Mouse (Mus musculus): ENCODE measurements around the gene Mmp14.

Gene Mmp14

DNA sequence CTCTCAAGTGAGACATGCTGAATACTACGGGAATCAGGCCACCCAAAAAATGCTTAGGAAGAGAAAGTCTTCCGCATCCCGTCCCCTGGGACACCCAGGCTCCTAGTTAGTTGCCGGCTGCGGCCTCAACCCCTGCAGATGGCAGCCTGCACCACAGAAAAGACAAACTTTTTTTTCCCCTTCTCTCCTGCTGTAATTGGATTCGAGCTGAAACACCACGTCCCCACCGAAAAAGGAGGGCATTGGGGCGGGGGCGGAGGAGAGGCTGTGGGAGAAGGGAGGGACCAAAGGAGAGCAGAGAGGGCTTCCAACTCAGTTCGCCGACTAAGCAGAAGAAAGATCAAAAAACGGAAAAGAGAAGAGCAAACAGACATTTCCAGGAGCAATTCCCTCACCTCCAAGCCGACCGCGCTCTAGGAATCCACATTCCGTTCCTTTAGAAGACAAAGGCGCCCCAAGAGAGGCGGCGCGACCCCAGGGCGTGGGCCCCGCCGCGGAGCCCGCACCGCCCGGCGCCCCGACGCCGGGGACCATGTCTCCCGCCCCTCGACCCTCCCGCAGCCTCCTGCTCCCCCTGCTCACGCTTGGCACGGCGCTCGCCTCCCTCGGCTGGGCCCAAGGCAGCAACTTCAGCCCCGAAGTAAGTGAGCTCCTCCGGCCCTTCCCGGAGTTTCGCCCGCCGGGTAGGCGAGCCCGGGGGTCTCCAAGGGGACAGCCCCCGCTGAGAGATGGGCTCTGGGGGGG is at the start of gene Mmp14:
Gene Mmp14 (plus strand): TSS at position 279 of the 744 bp plus-strand sequence.
- peak; percentile 66 to 77 for DNase-seq

DNA sequence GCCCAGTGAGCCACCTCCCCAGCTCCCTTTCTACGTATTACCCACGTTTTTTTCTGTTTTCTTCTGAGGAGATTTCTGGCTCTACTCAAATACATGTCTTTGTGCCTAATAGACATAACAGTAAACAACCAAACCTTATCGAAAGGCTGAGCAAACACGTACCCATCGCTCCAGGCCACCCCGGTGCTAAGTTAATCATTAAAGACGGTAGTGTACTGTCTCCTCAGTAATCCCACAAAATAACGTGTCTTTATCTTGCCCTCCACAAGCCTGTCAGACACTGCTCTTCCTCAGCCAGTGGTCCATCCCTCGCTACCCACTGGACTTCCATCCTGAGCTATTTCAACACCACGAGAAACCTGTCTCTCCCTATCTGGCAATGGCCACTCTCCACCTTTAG is 49.6 kb upstream of the Mmp14 start:
- no peak for DNase-seq

DNA sequence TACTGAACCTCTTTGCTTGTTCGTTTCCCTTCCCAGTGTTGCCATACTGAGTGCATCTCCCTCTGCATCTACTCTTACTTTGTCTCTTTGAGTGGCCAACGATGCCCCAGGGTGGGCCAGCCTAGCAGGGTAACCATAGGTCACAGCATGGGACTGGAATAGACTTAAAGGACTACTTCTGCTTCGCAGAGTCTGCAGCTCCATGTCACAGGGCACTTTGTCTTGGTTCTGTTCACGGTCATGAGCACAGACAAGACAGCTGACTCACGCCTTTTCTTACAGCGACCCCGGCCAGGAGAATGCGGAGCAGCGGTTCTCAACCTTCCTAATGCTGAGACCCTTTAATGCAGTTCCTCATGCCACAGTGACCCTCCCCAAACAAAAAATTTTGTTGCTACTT is 48.8 kb upstream of the Mmp14 start:
- DNase-seq: no peak

DNA sequence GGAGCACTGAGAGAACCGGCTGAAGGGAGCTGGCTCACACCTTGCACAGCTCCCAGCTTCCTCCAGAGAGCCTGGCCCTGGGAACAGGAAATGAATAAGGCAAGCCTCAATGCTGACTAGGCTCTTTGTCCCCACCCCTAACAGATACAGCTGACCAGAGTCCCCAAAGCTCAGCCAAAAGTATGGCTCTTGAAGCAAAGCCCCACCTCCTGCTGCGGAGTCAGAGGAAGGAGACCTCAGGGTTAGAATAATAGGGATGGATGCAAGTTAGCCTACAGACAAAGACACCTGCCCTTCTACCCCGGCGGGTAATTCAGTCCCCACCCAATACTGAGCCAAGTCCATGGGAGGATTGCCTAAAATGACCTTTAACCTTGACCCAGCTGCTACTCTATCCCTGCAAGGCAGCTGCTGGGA is 48.0 kb upstream of the Mmp14 start:
- peak in 1 of 2 experiments; percentile 12 for DNase-seq

DNA sequence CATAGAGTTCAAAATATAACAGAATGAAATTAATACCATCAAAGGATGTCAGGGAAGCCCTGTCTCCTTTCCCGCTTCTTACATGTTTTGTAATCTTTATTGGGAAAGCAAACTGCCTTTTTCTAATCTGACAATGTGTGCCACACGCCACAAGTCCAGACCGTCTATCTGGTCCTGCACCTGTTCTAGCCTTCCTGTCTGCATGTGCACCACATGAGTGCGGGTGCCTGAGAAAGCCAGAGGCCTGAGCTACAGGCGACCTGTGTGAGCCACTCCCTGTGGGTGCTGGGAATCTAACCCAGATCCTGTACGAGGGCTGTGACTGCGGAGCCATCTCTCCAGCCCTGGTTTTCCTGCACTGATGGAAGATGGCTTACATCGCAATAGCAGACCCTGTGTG is 47.0 kb upstream of the Mmp14 start:
- DNase-seq: no peak

DNA sequence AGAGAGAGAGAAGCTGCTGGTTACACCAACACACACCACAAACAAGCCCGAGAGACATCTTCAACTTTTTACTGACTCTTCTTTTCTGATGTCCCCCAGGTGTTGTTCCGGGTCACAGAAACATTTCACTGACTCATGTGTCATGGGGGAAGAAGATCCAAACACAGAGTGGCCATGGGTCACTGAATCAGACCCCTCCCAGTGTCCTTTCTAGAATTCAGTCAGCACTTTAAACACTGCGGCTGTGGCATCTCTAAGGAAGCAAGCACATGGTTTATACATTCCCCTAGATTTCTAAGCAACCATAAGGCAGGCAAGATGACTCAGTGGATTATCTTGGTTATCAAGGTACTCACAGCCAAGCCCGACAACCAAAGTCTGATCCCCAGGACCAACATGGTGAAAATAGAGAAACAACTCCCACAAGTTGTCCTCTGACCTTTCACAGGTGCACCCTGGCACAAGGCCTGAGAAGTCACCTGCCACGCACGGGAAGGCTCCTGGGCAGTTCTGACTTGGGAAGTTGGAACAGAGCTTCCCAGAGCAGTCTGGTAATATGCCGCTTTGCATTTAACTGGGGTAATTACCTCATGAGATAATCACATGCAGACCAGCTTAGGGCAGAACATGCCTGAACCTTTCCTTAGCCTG is 45.3 kb upstream of the Mmp14 start:
- no peak for DNase-seq

DNA sequence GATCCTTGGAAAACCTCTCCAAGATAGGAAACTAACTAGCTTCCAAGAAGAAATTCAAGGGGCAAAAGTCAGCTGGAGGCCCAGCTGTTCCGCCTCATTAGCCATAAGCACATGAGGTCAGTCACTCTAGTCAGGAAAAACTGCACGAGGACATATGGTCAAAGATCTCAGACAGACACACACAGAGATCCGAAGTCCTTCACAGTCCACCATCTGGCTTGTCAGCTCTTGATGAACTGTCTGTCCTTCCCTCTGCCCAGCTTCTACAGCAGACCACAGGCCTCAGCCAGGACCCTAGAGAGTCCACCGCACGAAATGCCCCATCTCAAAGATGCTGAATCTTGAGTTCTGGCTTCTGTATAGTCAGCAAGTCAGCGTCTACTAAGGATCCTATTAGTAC is 43.9 kb upstream of the Mmp14 start:
- DNase-seq: no peak

DNA sequence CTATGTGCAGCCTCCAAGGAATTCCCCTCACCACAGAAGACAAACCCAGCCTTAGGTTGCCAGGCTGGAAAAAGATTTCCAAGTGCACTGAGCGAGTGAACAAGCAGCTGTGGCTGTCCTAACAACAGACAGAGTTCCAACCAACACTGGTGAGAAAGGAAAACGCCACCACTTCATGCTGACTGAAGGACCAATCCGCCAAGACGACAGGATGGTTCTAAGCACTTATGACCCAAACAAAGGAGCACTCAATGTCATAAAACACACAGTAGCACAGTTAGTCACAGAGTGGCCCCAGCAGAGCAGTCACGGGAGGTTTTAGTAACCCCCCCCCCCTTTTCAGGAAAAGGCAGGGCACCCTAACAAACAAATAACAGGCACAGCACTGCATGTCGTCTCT is 40.6 kb upstream of the Mmp14 start:
- no peak for DNase-seq

DNA sequence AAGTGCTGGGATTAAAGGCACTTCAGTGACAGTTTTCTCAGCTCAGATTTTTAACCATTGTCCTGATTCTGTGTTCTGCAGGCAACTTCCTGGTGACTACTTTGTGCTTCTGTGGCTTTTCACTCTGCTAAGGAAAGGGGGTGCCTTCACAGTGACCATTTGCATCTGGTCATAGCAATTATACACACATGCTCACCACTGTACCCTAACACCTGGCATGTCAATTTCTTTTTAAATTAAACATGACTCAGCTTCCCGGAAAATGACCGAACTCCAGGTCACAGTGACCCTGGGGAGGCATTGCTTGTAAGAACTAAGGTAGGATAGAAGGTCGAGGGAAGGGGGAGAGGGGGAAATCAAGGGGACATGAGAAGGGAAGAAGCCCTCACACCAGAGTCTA is 37.6 kb upstream of the Mmp14 start:
- DNase-seq: no peak

DNA sequence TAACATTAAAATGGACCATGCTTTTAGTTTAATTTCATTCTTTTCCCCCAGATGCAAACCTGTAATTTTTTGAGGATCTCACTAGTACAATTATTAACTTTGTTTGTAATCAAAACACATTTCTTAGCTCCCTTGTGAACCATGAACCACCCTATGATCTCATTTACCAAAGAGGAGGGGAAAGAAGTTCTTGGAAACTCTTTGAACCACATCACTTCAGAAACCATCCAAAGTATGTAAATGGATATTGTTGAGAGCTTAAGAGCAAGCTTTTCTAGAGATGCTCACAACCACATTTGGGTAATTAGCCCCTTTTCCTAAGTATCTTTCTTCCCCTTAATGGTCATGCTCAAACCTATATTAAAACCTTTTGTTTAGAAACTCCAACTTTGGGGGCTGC is 37.1 kb upstream of the Mmp14 start:
- DNase-seq: no peak

DNA sequence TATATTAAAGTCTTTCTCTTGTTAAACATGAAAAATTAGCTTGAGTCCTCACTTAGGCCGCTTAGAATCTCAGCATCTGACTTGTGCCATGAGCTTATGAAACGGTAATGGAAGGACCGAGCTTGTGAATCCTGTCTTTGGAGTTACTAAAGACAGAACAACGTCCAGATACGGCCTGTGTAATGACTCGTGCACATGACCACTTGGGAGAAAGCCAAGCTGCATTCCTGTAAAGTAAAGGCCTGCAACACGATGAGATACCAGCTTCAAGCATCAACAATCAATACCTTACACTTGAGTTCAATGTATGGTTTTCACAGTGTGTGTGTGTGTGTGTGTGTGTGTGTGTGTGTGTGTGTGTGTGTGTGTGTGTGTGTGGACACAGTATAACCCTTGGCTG is 34.7 kb upstream of the Mmp14 start:
- no peak for DNase-seq

DNA sequence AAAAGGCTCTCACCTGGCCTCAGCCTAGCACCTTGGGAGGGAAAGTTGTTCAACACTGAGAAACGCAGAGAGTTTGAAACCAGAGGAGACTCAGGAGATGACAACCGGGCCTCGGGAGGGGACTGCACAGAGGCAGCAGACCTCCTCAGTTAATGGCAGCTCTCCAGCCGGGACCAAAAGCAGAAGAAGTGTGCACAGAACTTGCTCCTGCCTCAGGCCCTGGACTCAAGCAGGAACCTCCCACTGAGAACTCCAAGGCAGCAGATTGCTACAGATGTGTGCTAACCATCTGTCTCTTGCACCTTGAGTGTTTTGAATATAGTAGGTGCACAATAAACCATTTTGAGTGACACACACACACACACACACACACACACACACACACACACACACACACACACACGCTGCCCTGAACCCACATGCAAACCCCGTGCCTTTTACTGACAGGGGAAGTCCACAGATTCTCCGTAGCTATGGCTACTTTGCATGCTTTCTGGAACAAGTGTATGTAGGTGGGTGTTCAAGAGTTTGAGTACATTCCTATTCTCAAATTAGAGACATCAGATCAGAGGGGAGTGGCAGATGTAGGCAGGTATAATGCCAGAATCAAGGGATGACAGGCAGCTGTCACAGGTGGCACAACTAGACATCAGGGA is 33.4 kb upstream of the Mmp14 start:
- no peak for DNase-seq

DNA sequence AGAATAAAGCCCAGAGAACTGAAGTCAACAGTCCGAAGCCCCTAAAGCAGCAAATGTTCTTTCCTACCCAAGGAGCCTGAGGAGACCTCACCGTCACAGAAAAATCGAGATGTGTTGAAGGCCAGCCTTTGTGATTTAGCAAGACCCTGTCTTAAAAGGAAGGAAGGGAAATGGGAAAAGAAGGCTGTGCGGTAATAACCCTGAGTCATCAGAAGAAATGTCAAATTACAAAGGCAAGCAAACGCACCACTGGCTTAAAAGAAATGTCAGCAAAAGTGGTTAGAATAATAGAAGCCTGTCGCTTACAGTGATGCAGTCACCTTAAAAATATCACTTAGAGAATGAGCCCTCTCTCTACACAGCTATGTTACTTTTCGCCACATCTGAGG is 32.9 kb upstream of the Mmp14 start:
- no peak for DNase-seq

DNA sequence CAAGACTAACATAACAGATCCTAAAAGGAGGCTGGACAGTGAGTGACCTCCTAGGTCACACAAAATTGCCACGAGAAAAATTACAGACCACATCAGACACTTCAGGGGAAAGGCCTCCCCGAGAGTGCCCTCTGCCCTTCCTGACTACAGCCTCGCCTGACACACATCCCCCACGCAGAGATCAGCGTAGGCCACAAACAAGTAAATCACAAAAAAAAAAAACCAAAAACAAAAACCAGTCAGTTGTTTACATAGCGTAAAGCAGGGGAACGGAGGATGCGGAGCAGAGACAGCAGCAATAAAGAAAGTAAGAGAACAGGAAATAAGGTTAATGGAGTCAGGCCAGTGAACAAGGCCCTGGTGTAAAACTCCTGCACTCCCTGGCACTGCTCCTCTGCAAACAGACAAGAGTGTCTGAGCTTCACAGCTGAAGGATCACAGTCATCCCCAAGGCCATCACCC is 32.5 kb upstream of the Mmp14 start:
- DNase-seq: no peak

DNA sequence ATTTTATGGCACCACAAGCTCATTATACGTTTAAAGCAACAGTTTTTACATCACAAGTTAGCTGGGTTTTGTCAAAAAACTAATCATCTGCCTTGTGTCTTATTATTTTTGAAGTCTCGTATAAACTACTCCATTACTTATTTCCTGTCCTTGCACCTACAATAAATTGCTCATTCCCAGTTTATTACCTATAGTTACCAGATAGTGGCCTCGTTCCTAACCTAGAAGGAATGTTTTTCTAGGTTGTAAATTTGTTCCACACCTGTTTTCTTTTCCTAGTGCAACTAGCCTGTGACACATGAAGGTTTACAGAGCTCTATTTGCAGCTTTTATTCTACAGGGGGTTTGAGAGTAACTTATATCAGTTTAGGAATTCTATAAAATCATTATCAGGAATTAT is 29.7 kb upstream of the Mmp14 start:
- DNase-seq: no peak

DNA sequence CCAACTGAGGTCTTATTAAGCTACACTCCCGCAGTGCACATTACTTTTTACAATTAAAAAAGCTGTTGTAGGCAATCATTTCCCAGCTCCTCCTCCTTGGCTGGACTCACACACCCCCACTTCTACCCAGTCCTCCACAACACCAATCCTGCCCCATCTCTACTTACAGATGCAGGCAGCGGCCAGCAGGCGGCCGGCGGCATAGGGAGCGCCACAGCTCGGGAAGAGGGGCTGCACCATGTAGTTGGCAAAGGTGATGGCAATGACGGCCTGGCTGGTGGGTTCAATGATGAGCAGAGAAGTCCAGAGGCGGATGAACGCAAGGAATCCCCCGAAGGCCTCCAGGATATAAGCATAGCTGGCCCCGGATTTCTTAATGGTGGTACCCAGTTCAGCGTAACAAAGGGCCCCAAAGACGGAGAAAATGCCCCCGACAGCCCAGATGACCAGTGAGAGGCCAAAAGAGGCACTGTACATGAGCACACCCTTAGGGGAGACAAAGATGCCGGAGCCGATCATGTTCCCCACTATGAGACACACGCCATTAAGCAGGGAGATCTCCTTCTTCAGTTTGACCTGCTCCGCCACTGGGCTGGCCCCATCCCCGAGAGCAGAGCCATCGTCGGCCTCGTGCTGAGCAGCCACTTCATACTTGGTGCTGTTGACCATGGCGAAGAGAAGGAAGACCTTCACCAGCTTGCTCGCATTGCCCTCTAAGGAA is 22.9 kb upstream of the Mmp14 start:
- DNase-seq: no peak

DNA sequence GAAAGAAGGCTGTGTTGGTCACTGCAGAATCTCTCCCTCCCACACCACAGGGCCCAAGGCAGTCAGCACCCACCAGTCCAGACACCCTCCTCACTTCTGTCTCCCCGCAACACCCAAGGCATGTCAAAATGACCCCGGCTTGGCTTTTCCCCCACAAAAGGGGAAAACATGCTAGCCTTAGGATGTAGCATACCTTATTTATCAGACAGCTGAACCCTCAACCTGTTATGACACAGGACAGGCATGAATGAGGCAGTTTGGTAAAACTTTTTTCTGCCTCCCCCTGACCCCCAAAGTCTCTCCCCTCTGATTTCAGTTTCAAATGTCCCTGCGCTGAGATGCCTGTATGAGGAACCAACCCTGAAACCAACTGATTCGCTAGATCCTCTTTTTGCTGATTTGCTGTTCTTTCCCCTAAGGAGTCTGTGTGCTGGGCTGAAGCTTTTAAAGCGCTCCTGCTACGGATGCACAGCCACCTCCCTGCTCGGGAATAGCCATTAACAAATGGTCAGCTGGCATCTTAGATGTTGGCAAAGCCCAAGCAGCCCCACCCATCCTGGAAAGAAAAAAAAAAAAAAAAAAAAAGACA is 22.3 kb upstream of the Mmp14 start:
- no peak for DNase-seq

DNA sequence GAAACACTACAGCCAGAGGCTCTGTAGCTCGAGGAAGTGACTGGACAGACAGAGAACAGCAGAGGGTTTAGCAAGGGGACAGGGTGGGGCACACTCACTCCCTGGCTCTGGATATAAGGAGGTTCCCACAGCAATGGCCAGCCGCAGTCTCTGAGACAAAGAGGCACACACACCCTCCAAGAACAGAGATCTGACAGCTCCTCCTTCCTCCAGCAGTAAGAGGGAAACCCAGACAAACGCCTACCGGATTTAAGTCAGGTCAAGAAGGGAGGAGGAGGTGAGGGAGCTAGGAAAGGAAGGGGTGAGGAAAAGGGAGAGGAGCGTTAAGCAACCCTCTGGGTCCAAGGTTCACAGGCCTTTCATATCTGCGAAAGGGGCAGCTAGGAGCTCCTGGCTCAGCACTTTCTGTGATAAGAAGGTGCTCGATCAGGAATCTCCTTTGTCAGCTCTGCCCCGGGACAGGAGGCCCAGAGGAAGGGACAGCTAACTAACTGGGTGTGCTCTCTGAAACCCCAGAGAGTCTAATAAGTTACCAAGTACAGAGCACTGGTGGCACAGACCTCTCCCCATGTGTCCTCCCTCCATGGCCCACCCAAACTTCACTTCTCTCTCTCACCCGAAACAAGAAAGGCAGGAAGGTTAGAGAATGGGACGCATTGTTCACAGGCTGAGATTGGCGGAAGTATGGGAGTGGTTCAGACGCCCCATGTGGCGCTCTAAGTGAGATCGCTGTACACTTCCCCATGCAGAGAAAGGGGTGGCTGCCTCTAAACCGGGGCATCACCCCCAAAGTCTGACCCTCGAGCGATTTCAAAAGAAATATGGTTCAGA is 21.2 kb upstream of the Mmp14 start:
- DNase-seq: no peak

DNA sequence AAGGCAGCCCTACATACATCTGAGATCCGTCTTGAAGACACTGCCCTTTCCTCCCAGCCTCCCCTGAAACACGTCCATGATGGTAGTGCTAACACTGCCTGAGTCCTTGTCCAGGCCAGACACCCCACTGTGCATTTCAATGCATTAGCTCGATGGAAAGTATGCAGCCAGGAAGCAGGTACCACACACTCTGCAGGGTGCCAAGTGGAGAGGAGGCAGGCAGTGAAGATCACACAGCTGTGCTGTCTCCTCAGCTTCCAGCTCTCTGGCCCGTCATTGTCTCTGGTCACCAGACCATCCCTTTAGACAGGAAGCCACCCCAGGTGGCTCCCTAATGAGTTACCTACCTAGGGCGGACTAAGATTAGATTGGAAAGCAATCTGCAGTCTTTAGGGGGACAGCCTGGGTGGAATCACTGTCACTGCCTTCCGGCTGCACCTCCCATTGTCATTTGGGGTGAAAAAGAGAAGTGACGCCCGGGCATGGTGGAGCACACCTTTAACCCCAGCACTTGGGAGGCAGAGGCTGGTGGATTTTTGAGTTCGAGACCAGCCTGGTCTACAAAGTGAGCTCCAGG is 19.3 kb upstream of the Mmp14 start:
- no peak for DNase-seq

DNA sequence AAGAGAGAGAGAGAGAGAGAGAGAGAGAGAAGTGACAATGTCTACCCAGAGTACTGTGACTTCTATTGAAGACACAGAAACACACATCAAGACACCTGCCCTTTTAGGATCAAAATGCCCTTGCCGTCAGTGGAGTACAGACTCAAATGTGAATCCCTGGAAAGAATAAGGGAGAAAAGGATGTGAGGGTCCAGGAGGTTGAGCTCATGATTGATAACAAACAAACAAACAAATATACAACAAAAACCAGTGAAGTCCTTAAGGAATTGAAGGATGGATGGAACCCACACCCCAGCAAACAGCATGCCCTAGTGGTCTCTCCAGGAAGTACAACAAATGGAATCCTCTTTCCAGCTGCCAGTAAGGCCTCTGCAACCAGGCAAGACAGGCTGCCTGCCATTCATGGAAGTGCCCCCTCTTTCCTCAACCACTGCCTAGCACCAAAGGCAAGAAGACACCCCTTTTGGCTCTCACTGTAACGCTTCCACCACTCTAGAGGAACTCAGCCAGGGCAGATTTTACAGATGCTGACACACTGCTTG is 18.7 kb upstream of the Mmp14 start:
- DNase-seq: peak; percentile 68 to 77

Data from cerebellum, postnatal 10 days (tissue).